Mouse (Mus musculus) embryonic facial prominence, embryonic 15.5 days (tissue): ENCODE results near the gene Hoxd8. TPM values are rescaled to one million over a fixed set of nuclear protein-coding genes. Genes with fewer than 3 reads are reported as not detected.

Experiments
- ATAC-seq: fragments of 200-750 bp; cut with Nextera tagmentation; 2 replicates; pipeline ENCODE4 v1.8.0; 2017; ENCODE audit warnings: low read depth, moderate TSS enrichment; ENCODE audit not compliant: insufficient number of reproducible peaks, low FRiP score, low TSS enrichment
- H3K27ac ChIP-seq: fragments of 300-500 bp; sonication (generic); replicated peaks from 2 replicates; pipeline ENCODE4 v1.5.1; 2015; ENCODE audit warnings: mild to moderate bottlenecking, inconsistent platforms
- H3K27me3 ChIP-seq: fragments of 300-500 bp; sonication (generic); 2 replicates; pipeline ENCODE4 v1.6.1; 2015; ENCODE audit warnings: inconsistent platforms
- H3K36me3 ChIP-seq: fragments of 300-500 bp; sonication (generic); 2 replicates; pipeline ENCODE4 v1.6.1; 2015; ENCODE audit warnings: mild to moderate bottlenecking, inconsistent platforms
- H3K4me1 ChIP-seq: fragments of 300-500 bp; sonication (generic); 2 replicates; pipeline ENCODE4 v1.6.1; 2015; ENCODE audit warnings: inconsistent platforms
- H3K4me2 ChIP-seq: fragments of 300-500 bp; sonication (generic); replicated peaks from 2 replicates; pipeline ENCODE4 v1.6.1; 2015; ENCODE audit warnings: mild to moderate bottlenecking, inconsistent platforms
- H3K4me3 ChIP-seq: fragments of 300-500 bp; sonication (generic); replicated peaks from 2 replicates; pipeline ENCODE4 v1.5.1; 2015; ENCODE audit warnings: mild to moderate bottlenecking, inconsistent platforms
- H3K9ac ChIP-seq: fragments of 300-500 bp; sonication (generic); 2 replicates; pipeline ENCODE4 v1.6.1; 2015; ENCODE audit warnings: inconsistent platforms
- H3K9me3 ChIP-seq: fragments of 300-500 bp; sonication (generic); replicated peaks from 2 replicates; pipeline ENCODE4 v1.6.1; 2016; ENCODE audit warnings: inconsistent platforms
- WGBS: fragments of 180-500 bp; shearing (Covaris S2); methylation state at CpG from one replicate; pipeline ENCODE4 v1.1.7; 2015; 5-methylcytosine and 5-hydroxymethylcytosine counted together
- polyA plus RNA-seq: library from polyadenylated mRNA; unstranded; fragments of >200 nt; fragmentation: Nextera tagmentation; extraction: Ambion mirVana; gene quantifications from 2 replicates; pipeline ENCODE4 v1.2.1, GENCODE M21; 2015

The Hoxd8 gene
- polyA plus RNA-seq, 1 experiment from 2014 or later = 6.4 TPM

DNA sequence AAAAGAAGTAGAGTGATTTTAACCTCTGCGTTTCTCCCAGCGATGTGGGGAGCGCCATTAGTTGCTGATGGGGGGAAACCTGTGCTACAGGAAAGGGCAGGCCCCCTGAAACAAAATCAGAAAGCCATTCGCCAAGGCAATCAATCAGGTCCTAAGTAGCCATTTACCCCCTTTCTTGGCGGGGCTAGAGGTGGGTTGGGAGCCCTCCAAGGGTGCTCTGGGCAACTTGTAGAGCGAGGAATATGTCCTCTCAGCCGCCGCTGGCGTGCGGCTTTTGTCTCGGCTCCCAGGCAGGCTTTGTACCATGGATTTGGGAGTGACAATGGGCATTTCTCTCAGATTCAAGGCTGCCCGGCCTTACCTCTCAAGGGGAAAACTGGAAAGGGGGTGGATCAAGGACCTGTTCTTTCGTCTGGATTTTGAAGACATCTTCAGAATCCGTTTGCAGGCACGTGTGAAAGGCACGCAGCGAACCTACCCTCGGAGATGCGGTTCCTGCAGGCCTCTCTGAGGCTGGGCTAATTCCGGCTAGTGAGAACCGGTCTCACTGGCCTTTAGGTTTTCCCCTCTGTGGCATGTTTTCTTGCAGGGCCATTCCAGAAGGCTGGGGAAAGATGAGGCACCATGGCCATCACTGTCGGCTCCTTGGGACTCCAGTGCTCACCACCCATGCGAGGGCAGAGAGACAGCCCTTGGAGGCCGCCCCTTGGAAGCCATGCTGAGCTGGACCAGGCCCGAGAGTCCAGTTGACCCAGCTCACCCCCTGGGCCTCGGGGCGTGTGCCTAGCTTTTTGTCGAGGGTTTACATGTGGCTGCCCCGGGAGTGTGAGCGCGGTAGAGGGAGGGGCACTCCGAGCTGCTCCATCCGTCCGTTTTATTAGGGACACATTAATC, 7.7 kb upstream of the Hoxd8 start:
- Histone ChIP-seq H3K27me3 (peaks cover 100% of the 10 kb centered on the region), H3K9ac (no peak overlapping the region), H3K4me2 (no peak overlapping the region), H3K36me3 (no peaks in the 10 kb centered on the region), H3K9me3 (no peaks in the 10 kb centered on the region), H3K4me1 (peaks cover 15% of the 10 kb centered on the region), H3K4me3 (peak overlapping the region; percentile 38; the same call in 1 of the 2 replicates), H3K27ac (no peak overlapping the region)
- no peak for ATAC-seq
- 5% methylated on average over 34 of the region's 34 CpGs for WGBS

DNA sequence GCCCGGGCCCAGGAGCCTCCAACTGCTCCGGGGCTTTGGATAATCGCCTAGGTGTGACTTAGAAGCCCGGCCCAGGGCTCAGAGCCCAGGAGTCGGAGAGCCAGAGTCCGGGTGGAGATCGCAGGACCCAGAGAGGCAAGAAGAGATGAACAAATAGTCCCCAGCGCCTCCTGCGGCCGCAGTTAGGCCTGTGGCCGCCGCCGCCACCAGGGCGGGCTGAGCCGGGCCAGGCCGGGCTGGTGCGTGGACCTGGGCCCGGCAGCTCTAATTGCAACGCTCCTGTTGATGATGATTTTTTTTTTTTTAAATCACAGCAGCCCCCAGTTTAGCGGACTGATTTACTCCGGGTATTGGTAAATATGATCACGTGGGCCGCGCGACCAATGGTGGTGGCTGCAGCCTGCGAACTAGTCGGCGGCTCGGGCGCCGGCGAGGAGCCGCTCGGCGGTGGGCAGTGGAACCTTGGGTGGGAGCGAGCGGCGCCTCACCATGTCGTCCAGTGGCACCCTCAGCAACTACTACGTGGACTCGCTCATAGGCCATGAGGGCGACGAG, 6.8 kb upstream of the Hoxd8 start, which contains the start of gene Hoxd9:
Hoxd9 (plus strand) TSS at position 161 of the 555 bp plus-strand sequence.
- H3K27ac ChIP-seq = no peak within 1 kb of the TSS
- peak within 1 kb of the TSS; percentile 38 for H3K4me3 ChIP-seq
- peak; percentile 30; the same call in 1 of the 2 replicates for ATAC-seq
- no peaks in the 10 kb centered on the region for H3K36me3 ChIP-seq
- no peaks in the 10 kb centered on the region for H3K9me3 ChIP-seq
- H3K27me3 ChIP-seq = peaks cover 97% of the 10 kb centered on the region
- peaks cover 15% of the 10 kb centered on the region for H3K4me1 ChIP-seq
- under 1% methylated on average over 43 of the region's 43 CpGs for WGBS
- peak within 1 kb of the TSS; percentile 53 for H3K4me2 ChIP-seq
- 0 out of 2 replicates have a peak within 1 kb of the TSS, but pooled peaks have one; percentile 2 for H3K9ac ChIP-seq

DNA sequence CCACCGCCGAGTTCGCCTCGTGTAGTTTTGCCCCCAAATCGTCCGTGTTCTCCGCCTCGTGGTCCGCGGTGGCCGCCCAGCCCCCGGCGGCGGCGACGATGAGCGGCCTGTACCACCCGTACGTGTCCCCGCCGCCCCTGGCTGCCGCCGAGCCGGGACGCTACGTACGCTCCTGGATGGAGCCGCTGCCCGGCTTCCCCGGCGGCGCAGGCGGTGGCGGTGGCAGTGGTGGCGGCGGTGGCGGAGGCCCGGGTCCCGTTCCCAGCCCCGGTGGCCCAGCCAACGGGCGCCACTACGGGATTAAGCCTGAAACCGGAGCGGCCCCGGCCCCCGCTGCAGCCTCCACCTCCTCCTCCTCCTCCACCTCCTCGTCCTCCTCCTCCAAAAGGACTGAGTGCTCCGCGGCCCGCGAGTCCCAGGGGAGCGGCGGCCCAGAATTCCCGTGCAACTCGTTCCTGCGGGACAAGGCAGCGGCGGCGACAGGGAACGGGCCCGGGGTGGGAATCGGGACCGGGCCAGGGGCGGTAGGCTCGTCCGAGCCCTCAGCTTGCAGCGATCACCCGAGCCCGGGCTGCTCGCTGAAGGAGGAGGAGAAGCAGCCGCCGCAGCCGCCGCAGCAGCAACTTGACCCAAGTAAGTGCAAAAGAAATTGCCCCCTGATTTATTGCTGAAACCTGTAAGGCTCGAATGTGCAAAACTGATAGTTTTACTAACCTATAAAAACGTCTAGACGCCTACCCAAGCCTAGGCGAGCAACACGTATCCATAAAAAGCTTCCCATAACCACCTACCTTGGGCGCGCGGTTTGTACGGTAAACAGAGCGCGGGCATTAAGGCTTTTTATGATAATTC, 6.0 kb upstream of the Hoxd8 start:
- 1% methylated on average over 77 of the region's 86 CpGs for WGBS
- 0 out of 2 replicates have a peak, but pooled peaks have one; percentile 24 for ATAC-seq
- Histone ChIP-seq H3K9ac (0 out of 2 replicates have a peak overlapping the region, but pooled peaks have one; percentile 2), H3K9me3 (no peaks in the 10 kb centered on the region), H3K27me3 (peaks cover 97% of the 10 kb centered on the region), H3K27ac (no peak overlapping the region), H3K4me1 (peaks cover 15% of the 10 kb centered on the region), H3K4me3 (peak overlapping the region; percentile 38), H3K36me3 (no peaks in the 10 kb centered on the region), H3K4me2 (peak overlapping the region; percentile 53)

DNA sequence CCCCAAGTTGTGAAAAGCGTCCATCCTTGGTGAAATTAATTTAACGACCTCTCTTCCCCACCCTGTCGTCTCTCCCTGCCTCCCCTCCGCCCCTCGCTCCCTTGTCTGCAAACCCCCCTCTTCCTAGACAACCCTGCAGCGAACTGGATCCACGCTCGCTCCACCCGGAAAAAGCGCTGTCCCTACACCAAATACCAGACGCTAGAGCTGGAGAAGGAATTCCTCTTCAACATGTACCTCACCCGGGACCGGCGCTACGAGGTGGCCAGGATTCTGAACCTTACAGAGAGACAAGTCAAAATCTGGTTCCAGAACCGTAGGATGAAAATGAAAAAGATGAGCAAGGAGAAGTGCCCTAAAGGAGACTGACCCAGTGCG, 5.4 kb upstream of the Hoxd8 start:
- H3K4me1 ChIP-seq = peaks cover 16% of the 10 kb centered on the region
- ATAC-seq = no peak
- 1% methylated on average over 17 of the region's 17 CpGs for WGBS
- H3K4me2 ChIP-seq = peak overlapping the region; percentile 53
- no peaks in the 10 kb centered on the region for H3K9me3 ChIP-seq
- no peaks in the 10 kb centered on the region for H3K36me3 ChIP-seq
- H3K27ac ChIP-seq = no peak overlapping the region
- H3K27me3 ChIP-seq = peaks cover 97% of the 10 kb centered on the region
- no peak overlapping the region for H3K9ac ChIP-seq
- peak overlapping the region; percentile 38 for H3K4me3 ChIP-seq

DNA sequence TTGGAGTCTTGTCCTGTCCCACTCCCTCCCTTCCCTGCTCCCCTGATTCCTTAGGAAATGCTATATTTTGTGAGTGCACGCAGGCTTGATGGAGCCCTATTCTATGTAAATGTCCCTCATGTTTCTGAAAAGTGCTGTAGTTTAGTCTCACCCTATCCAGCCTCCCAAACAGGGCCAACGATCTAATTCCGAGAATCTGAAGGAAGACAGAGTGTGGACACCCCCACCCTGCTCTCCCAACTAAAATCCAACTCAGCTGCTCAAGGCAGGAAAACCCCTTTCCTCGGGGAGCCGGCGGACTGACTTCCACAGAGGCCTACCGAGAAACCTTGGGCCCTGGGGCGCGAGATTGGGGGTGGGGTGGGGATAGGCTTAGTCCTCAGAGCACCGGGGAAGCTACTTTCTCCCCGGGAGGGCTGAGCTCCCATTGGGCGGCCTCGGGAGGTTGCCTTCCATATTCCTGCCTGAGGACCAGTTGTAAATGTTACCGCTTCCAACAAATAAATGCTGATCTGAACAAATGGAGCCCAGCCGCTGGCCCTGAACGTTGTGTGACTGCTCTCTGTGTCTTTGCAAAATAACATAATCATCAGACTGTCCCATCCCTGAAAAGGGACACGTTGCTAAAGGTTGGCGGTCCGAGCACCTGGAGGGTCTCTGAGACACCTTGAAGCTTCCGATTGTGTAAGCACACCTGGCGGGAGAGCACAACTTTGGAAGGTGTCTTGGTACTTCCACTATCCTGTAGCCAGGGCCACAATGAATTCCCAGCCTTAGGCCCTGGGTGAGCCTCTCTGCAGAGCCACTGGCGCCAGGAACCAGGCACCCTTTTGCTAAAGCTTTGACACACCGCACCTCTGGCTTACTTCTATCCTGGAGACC, 4.5 kb upstream of the Hoxd8 start:
- Histone ChIP-seq H3K9ac (no peak overlapping the region), H3K4me3 (no peak overlapping the region), H3K4me1 (peaks cover 24% of the 10 kb centered on the region), H3K4me2 (no peak overlapping the region), H3K27ac (no peak overlapping the region), H3K27me3 (peaks cover 97% of the 10 kb centered on the region), H3K36me3 (no peaks in the 10 kb centered on the region), H3K9me3 (no peaks in the 10 kb centered on the region)
- ATAC-seq = no peak
- 7% methylated on average over 23 of the region's 23 CpGs for WGBS

DNA sequence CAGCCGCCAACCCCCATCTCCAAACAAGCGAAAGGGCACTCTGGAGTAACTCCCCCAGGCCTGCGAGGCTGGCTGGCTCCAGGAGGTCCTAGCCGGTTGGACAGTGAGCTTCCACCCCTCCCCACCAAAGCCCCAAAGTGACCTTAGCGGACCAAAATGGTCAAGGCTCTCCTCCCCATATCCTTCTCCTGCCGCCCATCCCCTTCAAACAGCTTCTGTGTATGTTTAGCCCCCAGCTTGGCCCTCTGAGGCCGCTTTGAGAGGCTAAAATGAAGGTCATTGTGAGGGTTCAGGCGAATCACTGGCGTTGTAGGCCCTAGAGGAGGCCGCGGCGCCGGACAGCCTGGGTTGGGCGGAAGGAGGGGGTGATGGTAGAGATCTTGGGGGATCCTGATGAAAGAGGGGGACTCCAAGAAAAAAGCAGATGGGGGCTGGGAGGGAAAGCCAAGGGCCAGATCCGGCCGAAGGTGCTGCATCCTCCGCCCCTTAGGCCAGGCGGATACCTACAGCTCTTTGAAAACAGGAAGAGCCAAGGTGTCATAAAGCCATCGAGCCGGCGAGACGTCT, 3.8 kb upstream of the Hoxd8 start:
- ATAC-seq = no peak
- H3K9me3 ChIP-seq = no peaks in the 10 kb centered on the region
- H3K4me1 ChIP-seq = peaks cover 32% of the 10 kb centered on the region
- H3K9ac ChIP-seq = no peak overlapping the region
- no peak overlapping the region for H3K4me3 ChIP-seq
- H3K4me2 ChIP-seq = no peak overlapping the region
- no peak overlapping the region for H3K27ac ChIP-seq
- no peaks in the 10 kb centered on the region for H3K36me3 ChIP-seq
- 9% methylated on average over 22 of the region's 22 CpGs for WGBS
- peaks cover 97% of the 10 kb centered on the region for H3K27me3 ChIP-seq

DNA sequence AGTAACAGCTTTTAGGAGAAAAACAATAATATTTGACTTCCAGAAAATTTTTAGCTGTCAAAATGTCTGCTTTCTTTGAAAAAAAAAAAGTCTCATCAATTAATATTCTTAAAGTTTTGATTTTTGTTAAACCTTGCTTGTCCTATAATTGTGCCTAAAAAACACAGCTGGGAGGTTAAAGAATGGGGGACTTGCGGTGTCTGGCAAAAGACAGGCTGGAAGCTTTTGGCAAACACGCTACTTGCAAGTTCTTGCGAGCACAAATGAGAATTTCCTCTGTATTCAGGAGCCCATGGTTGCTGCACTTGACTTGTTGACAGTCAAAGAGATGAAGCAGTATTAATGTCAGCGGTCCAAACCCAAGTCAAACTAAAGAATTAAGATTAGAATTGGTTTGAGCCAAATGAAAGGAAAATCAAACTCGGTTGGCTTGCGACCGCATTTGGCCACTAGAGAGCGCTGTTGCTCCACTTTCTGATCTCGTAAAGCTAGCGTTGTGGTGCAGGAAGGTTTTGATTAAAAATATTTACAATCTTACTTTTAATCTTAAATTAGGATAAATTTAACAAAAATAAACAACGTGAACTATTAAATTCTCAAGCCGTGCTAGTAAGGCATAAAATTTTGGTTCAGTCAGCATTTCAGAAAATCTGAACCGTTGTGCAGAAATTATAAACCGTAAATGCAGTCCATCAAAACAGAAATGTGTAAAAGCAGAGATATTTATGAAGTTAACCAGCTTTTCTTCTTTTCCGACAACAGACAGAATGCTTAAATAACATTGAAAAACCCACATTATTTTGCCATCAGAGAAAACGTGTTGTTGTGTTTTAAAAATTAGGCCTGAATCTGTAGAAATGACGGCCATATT, 2.2 kb upstream of the Hoxd8 start:
- Histone ChIP-seq H3K9ac (no peak overlapping the region), H3K4me3 (no peak overlapping the region), H3K9me3 (no peaks in the 10 kb centered on the region), H3K4me2 (no peak overlapping the region), H3K27ac (no peak overlapping the region), H3K4me1 (peaks cover 33% of the 10 kb centered on the region), H3K36me3 (no peaks in the 10 kb centered on the region), H3K27me3 (peaks cover 95% of the 10 kb centered on the region)
- 12% methylated on average over 17 of the region's 17 CpGs for WGBS
- ATAC-seq = no peak

DNA sequence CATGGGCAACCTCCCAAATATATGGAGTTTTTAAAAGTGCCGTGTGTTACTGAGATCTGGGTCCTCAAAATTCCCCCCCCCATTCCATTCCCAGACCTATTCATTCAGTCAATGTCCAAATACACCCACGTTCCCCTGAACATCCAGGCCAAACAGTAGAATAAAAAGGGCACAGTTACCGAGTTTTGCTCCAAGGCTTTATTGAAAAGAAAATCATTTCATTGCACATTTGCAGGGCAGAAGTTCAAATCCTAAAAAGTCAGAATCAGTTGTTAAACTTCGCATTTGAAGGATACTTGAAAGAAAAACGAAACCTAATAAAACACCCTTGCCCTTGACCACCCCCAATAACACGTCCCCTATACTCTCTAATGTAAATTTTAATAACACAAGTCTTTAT, 1.6 kb upstream of the Hoxd8 start:
- Histone ChIP-seq H3K4me2 (no peak overlapping the region), H3K4me1 (peaks cover 29% of the 10 kb centered on the region), H3K36me3 (no peaks in the 10 kb centered on the region), H3K9ac (no peak overlapping the region), H3K27me3 (peaks cover 95% of the 10 kb centered on the region), H3K27ac (no peak overlapping the region), H3K4me3 (no peak overlapping the region), H3K9me3 (no peaks in the 10 kb centered on the region)
- no peak for ATAC-seq
- WGBS = 24% methylated on average over 6 of the region's 6 CpGs

DNA sequence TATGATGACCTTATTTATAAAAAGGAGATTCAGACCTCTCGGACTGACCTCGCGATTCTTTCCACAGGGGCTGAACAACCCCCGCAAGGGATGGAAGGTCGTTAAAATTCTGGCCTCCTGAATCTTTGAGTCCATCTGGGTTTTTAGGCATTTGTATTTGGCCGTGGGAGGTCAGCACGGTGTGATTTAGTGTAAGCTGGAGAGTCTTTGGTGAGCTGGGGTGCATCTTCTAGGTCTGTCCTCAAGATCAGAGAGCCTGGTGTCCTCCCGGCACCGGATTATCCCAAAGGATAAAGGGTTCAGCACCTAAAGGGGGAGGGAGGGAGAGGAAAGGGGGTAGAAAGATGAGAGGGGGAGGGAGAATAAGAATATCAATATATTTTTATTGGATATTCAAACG, 1.1 kb upstream of the Hoxd8 start:
- no peaks in the 10 kb centered on the region for H3K9me3 ChIP-seq
- H3K4me1 ChIP-seq = peaks cover 24% of the 10 kb centered on the region
- ATAC-seq = no peak
- no peaks in the 10 kb centered on the region for H3K36me3 ChIP-seq
- WGBS = 15% methylated on average over 10 of the region's 10 CpGs
- no peak overlapping the region for H3K27ac ChIP-seq
- H3K9ac ChIP-seq = no peak overlapping the region
- H3K27me3 ChIP-seq = peaks cover 94% of the 10 kb centered on the region
- no peak overlapping the region for H3K4me3 ChIP-seq
- H3K4me2 ChIP-seq = no peak overlapping the region
